Mouse (Mus musculus): ENCODE results near the gene Gm39653. TPM values are rescaled to one million over a fixed set of nuclear protein-coding genes. Genes with fewer than 3 reads are reported as not detected.

Gm39653 gene
- polyA plus RNA-seq, 1 experiment from 2014 or later, result not detected

GRCm38 (mm10) chr1:63668852-63669160 is 53.0 kb downstream of the Gm39653 start:
- Histone ChIP-seq H3K9ac (replicated peaks; ENCODE audit: low read length) (no peak overlapping the region), H3K27ac (ENCODE audit: low read length) (no peak overlapping the region), H3K4me1 (ENCODE audit: insufficient read depth, low read length) (0 out of 2 replicates have a peak, but pooled peaks cover 4% of the 10 kb centered on the region), H3K36me3 (ENCODE audit: insufficient read depth, low read length) (no peaks in the 10 kb centered on the region), H3K9me3 (ENCODE audit: low read length) (no peaks in the 10 kb centered on the region), H3K27me3 (ENCODE audit: insufficient read depth, low read length) (peaks cover 11% of the 10 kb centered on the region), H3K4me2 (replicated peaks; ENCODE audit: low read depth, low read length) (peak overlapping the region; percentile 27; the same call in 1 of the 2 replicates), H3K4me3 (ENCODE audit: low read length) (no peak overlapping the region)
- ATAC-seq (ENCODE audit: low FRiP score, low TSS enrichment), result peak; percentile 73; the same call in 1 of the 2 replicates
- 5% methylated on average over 3 of the region's 3 CpGs for WGBS

Other genes starting within 250 kb of the Gm39653 start
- gene Adam23, start 170.1 kb upstream of the Gm39653 start, polyA plus RNA-seq (2015; fragmentation: Nextera tagmentation; extraction: Ambion mirVana), result 0.91 and 1.6 TPM in 2 replicates
- gene Dytn, start 71.0 kb downstream of the Gm39653 start, polyA plus RNA-seq (2015; fragmentation: Nextera tagmentation; extraction: Ambion mirVana), result not detected in 2 replicates
- gene Mdh1b, start 114.3 kb downstream of the Gm39653 start, polyA plus RNA-seq (2015; fragmentation: Nextera tagmentation; extraction: Ambion mirVana), result 0.10 and 0.11 TPM in 2 replicates
- 54.8 and 59.8 TPM in 2 replicates for gene Fastkd2, start 114.6 kb downstream of the Gm39653 start, polyA plus RNA-seq (2015; fragmentation: Nextera tagmentation; extraction: Ambion mirVana)
- gene 4933402D24Rik, start 153.3 kb downstream of the Gm39653 start, polyA plus RNA-seq (2015; fragmentation: Nextera tagmentation; extraction: Ambion mirVana), result not detected in 2 replicates

Measured in kidney, embryonic 16.5 days (tissue).